Mouse (Mus musculus) urinary bladder, adult 2 months (tissue): Measurements from ENCODE around the gene Ifna2. TPM values are rescaled to one million over a fixed set of nuclear protein-coding genes. Genes with fewer than 3 reads are reported as not detected.

Experiments
- DNase-seq: peaks from one replicate; pipeline ENCODE4 v3.0.0; 2022; ENCODE audit warnings: low spot score
- polyA plus RNA-seq: library from polyadenylated mRNA; depleted of rRNA; stranded (reverse); fragments of >200 nt; gene quantifications from 2 replicates; pipeline ENCODE4 v1.2.3, GENCODE M21; 2012; rRNA removed

Ifna2 gene
- polyA plus RNA-seq, 1 experiment, result not detected

DNA sequence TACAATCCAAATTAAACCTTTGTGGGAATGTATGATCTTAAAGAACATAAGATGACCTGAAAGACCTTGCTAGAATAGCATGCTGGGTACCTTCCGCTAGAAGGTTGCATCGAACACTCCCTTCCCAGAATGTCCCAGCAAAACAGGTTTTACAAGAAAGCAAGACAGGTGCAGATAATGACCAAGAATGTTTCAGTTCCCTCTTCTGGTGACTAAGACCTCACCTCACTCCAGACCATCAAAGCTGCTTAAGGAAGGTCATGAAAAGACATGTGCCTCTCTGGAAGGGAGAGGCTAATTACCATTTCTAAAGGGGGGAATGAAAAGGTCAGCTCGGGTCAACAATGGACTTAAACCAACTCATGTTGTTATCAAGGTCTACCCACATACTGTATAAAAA, 30.1 kb downstream of the Ifna2 start:
- no peak for DNase-seq

- DNase-seq, result no peak
Observed at GRCm38 (mm10) chr4:88644359-88644758, 39.4 kb downstream of the Ifna2 start, which contains the start of gene Ifna13. Ifna13 (minus strand) TSS chr4:88644459.

- no peak for DNase-seq
Observed at GRCm38 (mm10) chr4:88642526-88642925, 41.2 kb downstream of the Ifna2 start.

DNA sequence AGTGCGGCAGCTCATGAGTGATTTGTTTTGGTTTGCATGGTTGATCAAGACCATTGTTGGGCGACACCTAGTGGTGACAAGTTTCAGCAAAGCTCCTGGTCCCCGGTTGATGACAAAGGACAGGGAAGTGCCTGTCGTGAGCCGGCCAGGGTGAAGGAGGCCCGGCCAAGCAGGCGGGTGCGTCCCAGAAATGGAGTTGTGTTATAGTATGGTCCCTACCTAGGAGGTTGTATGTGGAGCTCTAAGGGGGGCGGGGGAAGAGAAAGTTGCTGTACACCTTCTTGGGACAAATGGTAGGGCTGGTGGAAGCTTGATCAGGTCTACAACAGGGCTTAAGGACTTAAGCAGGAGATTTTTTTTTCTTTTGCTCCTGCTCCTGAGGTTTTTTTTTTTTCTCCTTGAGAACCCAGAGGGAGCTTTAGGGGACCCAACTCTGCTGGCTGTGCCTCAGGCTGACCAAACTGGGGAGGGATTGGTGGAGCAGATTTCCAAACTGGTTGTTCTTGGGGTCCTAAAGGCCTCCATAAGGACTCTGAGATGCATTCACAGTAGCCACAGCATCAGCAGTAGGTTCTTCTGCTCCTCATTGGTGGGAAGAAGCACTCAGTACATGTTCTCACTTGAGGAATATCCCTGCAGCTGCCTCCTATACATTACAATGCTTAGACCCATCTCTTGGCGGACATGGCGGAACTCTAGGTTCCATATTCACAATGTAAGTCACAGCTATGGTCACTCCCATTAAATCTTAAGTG, 42.5 kb downstream of the Ifna2 start:
- peak; percentile 85 for DNase-seq

GRCm38 (mm10) chr4:88640704-88641076, 43.0 kb downstream of the Ifna2 start:
- DNase-seq, result no peak

DNA sequence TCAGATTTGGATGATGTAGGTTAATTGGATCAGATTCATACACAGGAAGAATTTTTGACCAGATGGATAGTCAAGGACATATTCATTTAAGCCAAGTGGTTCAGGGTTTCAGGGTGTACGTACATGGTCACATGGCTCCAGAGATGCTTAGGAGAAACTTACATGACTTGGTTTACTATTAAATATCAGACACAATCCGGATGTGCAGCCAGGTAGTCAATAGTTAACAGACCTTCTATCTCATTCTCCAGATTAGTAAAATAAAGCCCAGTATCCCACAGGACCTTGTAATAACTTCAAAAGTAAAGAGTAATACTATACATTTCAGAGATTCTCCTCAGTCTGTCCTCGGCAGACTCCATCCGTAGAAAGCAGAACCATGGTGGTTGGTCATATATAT, 49.4 kb downstream of the Ifna2 start, which contains the start of gene C87499:
TSS of gene C87499 (minus strand) at position 101 of the 400 bp plus-strand sequence.
- DNase-seq, result no peak

Other genes starting within 250 kb of the Ifna2 start
- 13.1 and 15.5 TPM in 2 replicates for gene Hacd4, start 245.0 kb downstream of the Ifna2 start, polyA plus RNA-seq
- gene Ifnb1, start 161.1 kb downstream of the Ifna2 start, polyA plus RNA-seq, result not detected in 2 replicates
- gene Ifna15, start 125.7 kb downstream of the Ifna2 start, polyA plus RNA-seq, result not detected in 2 replicates
- gene Ifna14, start 112.1 kb downstream of the Ifna2 start, polyA plus RNA-seq, result not detected in 2 replicates
- not detected in 2 replicates for gene Ifna9, start 91.5 kb downstream of the Ifna2 start, polyA plus RNA-seq
- not detected in 2 replicates for gene Ifna12, start 80.5 kb downstream of the Ifna2 start, polyA plus RNA-seq
- gene C87499, start 49.5 kb downstream of the Ifna2 start, polyA plus RNA-seq, result not detected in 2 replicates
- gene Ifna13, start 39.5 kb downstream of the Ifna2 start, polyA plus RNA-seq, result not detected in 2 replicates
- not detected in 2 replicates for gene Ifna16, start 7.0 kb downstream of the Ifna2 start, polyA plus RNA-seq
- gene Ifnab, start 7.4 kb upstream of the Ifna2 start, polyA plus RNA-seq, result not detected in 2 replicates
- 0.25 and 0.66 TPM in 2 replicates for gene Gm26566, start 37.9 kb upstream of the Ifna2 start, polyA plus RNA-seq
- 40.0 and 42.0 TPM in 2 replicates for gene Klhl9, start 38.6 kb upstream of the Ifna2 start, polyA plus RNA-seq
- not detected in 2 replicates for gene Gm13271, start 71.0 kb upstream of the Ifna2 start, polyA plus RNA-seq
- 0.04 and 0.10 TPM in 2 replicates for gene Gm13283, start 76.2 kb upstream of the Ifna2 start, polyA plus RNA-seq
- gene Gm13290, start 89.9 kb upstream of the Ifna2 start, polyA plus RNA-seq, result 0.07 TPM in 1 of 2 replicates, not detected in the other
- not detected in 2 replicates for gene Gm13289, start 93.0 kb upstream of the Ifna2 start, polyA plus RNA-seq
- gene Gm13272, start 95.9 kb upstream of the Ifna2 start, polyA plus RNA-seq, result not detected in 2 replicates
- 0.12 TPM in 1 of 2 replicates, not detected in the other for gene Ifnz, start 98.2 kb upstream of the Ifna2 start, polyA plus RNA-seq
- not detected in 2 replicates for gene Gm13276, start 101.8 kb upstream of the Ifna2 start, polyA plus RNA-seq
- gene Gm13277, start 104.7 kb upstream of the Ifna2 start, polyA plus RNA-seq, result not detected in 2 replicates
- not detected in 2 replicates for gene Gm13278, start 107.6 kb upstream of the Ifna2 start, polyA plus RNA-seq
- not detected in 2 replicates for gene Gm13275, start 110.6 kb upstream of the Ifna2 start, polyA plus RNA-seq
- not detected in 2 replicates for gene Gm13279, start 113.5 kb upstream of the Ifna2 start, polyA plus RNA-seq
- gene Gm13285, start 115.8 kb upstream of the Ifna2 start, polyA plus RNA-seq, result 0.07 TPM in 1 of 2 replicates, not detected in the other
- gene Gm13287, start 119.3 kb upstream of the Ifna2 start, polyA plus RNA-seq, result 0.15 TPM in 1 of 2 replicates, not detected in the other
- gene Gm13288, start 121.6 kb upstream of the Ifna2 start, polyA plus RNA-seq, result 0.01 TPM in 1 of 2 replicates, not detected in the other
- not detected in 2 replicates for gene Ifna7, start 132.3 kb upstream of the Ifna2 start, polyA plus RNA-seq
- not detected in 2 replicates for gene Ifna11, start 136.0 kb upstream of the Ifna2 start, polyA plus RNA-seq
- not detected in 2 replicates for gene Ifna6, start 143.5 kb upstream of the Ifna2 start, polyA plus RNA-seq
- gene Ifna5, start 151.6 kb upstream of the Ifna2 start, polyA plus RNA-seq, result not detected in 2 replicates
- gene Ifna4, start 157.9 kb upstream of the Ifna2 start, polyA plus RNA-seq, result not detected in 2 replicates
- gene Ifna1, start 166.2 kb upstream of the Ifna2 start, polyA plus RNA-seq, result not detected in 2 replicates
- 0.48 and 0.80 TPM in 2 replicates for gene Ifne, start 196.3 kb upstream of the Ifna2 start, polyA plus RNA-seq